Mouse (Mus musculus): ENCODE measurements around the gene Gpi1. TPM values are rescaled to one million over a fixed set of nuclear protein-coding genes. Genes with fewer than 3 reads are reported as not detected.

Gpi1 gene
- polyA plus RNA-seq (2014; fragmentation: Illumina TruSeq; extraction: RNeasy Lipid Tissue Mini Kit (QIAGEN cat#74804); ENCODE audit: low read depth, low replicate concordance): 39.6 TPM

GRCm38 (mm10) chr7:34230116-34230515 is at the start of gene Gpi1:
Gene Gpi1 (minus strand): TSS chr7:34230336.

GRCm38 (mm10) chr7:34250738-34251137 is 20.6 kb upstream of the Gpi1 start, which contains the start of gene Gm6096:
Gene Gm6096 (plus strand): TSS chr7:34251038.

GRCm38 (mm10) chr7:34196132-34197128 is 33.7 kb downstream of the Gpi1 start, which contains the start of gene Pdcd2l:
Gene Pdcd2l (minus strand): TSS chr7:34196661.

GRCm38 (mm10) chr7:34169454-34169853 is 60.7 kb downstream of the Gpi1 start, which contains the start of gene Uba2:
Gene Uba2 (minus strand): TSS chr7:34169599.

Other genes starting within 250 kb of the Gpi1 start
- not detected for gene Scgb2b27, start 216.4 kb downstream of the Gpi1 start, polyA plus RNA-seq (2014; fragmentation: Illumina TruSeq; extraction: RNeasy Lipid Tissue Mini Kit (QIAGEN cat#74804); ENCODE audit: low read depth, low replicate concordance)
- not detected for gene Scgb1b27, start 208.9 kb downstream of the Gpi1 start, polyA plus RNA-seq (2014; fragmentation: Illumina TruSeq; extraction: RNeasy Lipid Tissue Mini Kit (QIAGEN cat#74804); ENCODE audit: low read depth, low replicate concordance)
- gene Scgb1b30, start 134.9 kb downstream of the Gpi1 start, polyA plus RNA-seq (2014; fragmentation: Illumina TruSeq; extraction: RNeasy Lipid Tissue Mini Kit (QIAGEN cat#74804); ENCODE audit: low read depth, low replicate concordance): not detected
- 0.69 TPM for gene Wtip, start 97.1 kb downstream of the Gpi1 start, polyA plus RNA-seq (2014; fragmentation: Illumina TruSeq; extraction: RNeasy Lipid Tissue Mini Kit (QIAGEN cat#74804); ENCODE audit: low read depth, low replicate concordance)
- gene Uba2, start 60.7 kb downstream of the Gpi1 start, polyA plus RNA-seq (2014; fragmentation: Illumina TruSeq; extraction: RNeasy Lipid Tissue Mini Kit (QIAGEN cat#74804); ENCODE audit: low read depth, low replicate concordance): 89.0 TPM
- 4.1 TPM for gene Pdcd2l, start 33.7 kb downstream of the Gpi1 start, polyA plus RNA-seq (2014; fragmentation: Illumina TruSeq; extraction: RNeasy Lipid Tissue Mini Kit (QIAGEN cat#74804); ENCODE audit: low read depth, low replicate concordance)
- not detected for gene Gm6096, start 20.7 kb upstream of the Gpi1 start, polyA plus RNA-seq (2014; fragmentation: Illumina TruSeq; extraction: RNeasy Lipid Tissue Mini Kit (QIAGEN cat#74804); ENCODE audit: low read depth, low replicate concordance)
- 62.5 TPM for gene 4931406P16Rik, start 83.2 kb upstream of the Gpi1 start, polyA plus RNA-seq (2014; fragmentation: Illumina TruSeq; extraction: RNeasy Lipid Tissue Mini Kit (QIAGEN cat#74804); ENCODE audit: low read depth, low replicate concordance)
- 156 TPM for gene Lsm14a, start 163.0 kb upstream of the Gpi1 start, polyA plus RNA-seq (2014; fragmentation: Illumina TruSeq; extraction: RNeasy Lipid Tissue Mini Kit (QIAGEN cat#74804); ENCODE audit: low read depth, low replicate concordance)

Measured in sigmoid colon, adult 10 weeks (tissue).